Mouse (Mus musculus): ENCODE results near the gene Slc22a17.

DNA sequence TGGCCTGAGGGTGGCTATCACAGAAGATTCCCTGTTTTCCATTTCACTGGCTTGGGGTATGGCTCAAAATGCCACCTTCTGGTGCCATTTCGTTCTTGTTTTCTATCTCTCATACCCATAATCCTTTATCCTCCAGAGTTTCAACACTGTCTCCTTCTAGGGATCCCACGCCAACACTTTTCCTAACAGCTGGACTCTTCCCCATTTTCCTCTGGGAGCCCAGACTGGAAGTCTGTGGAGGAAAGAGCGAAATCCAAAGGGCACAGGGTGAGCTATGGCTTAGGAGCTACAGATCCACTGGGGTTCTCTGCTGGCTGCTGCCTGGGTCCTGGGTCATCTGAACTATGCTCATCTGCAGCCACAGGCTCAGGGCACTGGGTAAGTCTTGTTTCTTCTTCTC, 38.8 kb downstream of the Slc22a17 start:
- TF ChIP-seq CTCF (IDR thresholded peaks at IDR 0.05; ENCODE audit: insufficient read depth, low read depth, low read length) (no peak), POLR2A (IDR thresholded peaks at IDR 0.05; ENCODE audit: insufficient read depth, low read depth, low read length) (no peak)
